Mouse (Mus musculus) heart, adult 2 months (tissue): Measurements from ENCODE around the gene Ddx25. TPM values are rescaled to one million over a fixed set of nuclear protein-coding genes. Genes with fewer than 3 reads are reported as not detected.

Experiments used
- DNase-seq, 2 experiments: peaks; one replicate each; pipeline ENCODE4 v3.0.0; 2021
- H3K27ac ChIP-seq: fragments of 200-600 bp; 2 replicates; pipeline ENCODE4 v1.8.1; 2022
- H3K27me3 ChIP-seq: fragments of 200-500 bp; 2 replicates; pipeline ENCODE4 v1.6.1; 2012; ENCODE audit warnings: mild to moderate bottlenecking, low read length, inconsistent platforms, mixed read lengths; ENCODE audit not compliant: control insufficient read depth, insufficient read depth
- H3K36me3 ChIP-seq: fragments of 200-500 bp; 2 replicates; pipeline ENCODE4 v1.6.1; 2012; ENCODE audit warnings: low read length, inconsistent platforms; ENCODE audit not compliant: control insufficient read depth, insufficient read depth
- H3K4me1 ChIP-seq: fragments of 200-500 bp; 2 replicates; pipeline ENCODE4 v1.6.1; 2011; ENCODE audit warnings: low read length; ENCODE audit not compliant: control insufficient read depth, insufficient read depth
- H3K4me3 ChIP-seq: fragments of 200-600 bp; 2 replicates; pipeline ENCODE4 v1.8.1; 2022
- H3K79me2 ChIP-seq: fragments of 200-500 bp; replicated peaks from 2 replicates; pipeline ENCODE4 v1.6.1; 2012; ENCODE audit warnings: mild to moderate bottlenecking, inconsistent platforms, low read length, moderate library complexity, mixed read lengths; ENCODE audit not compliant: control insufficient read depth, insufficient read depth
- H3K9ac ChIP-seq: fragments of 200-500 bp; 2 replicates; pipeline ENCODE4 v1.6.1; 2012; ENCODE audit warnings: low read depth, mild to moderate bottlenecking, control low read depth, inconsistent platforms, low read length, mixed read lengths
- CTCF ChIP-seq: fragments of 200-600 bp; IDR thresholded peaks from 2 replicates; pipeline ENCODE4 v1.8.1; 2022; ENCODE audit warnings: antibody characterized with exemption, mild to moderate bottlenecking, moderate library complexity
- EP300 ChIP-seq: fragments of 200-500 bp; IDR thresholded peaks from 2 replicates; pipeline ENCODE4 v1.6.1; 2011; ENCODE audit warnings: low read depth, low read length, control low read depth; ENCODE audit not compliant: insufficient read depth
- POLR2A ChIP-seq: fragments of 200-500 bp; IDR thresholded peaks from 2 replicates; pipeline ENCODE4 v1.6.1; 2011; ENCODE audit warnings: mild to moderate bottlenecking, low read depth, low read length, control low read depth; ENCODE audit not compliant: insufficient read depth
- WGBS: fragments of 180-500 bp; shearing (Covaris S2); methylation state at CpG from one replicate; pipeline ENCODE4 v1.1.7; 2018; 5-methylcytosine and 5-hydroxymethylcytosine counted together
- intact Hi-C: fragments of 180-260 bp; cut with DNase I; formaldehyde crosslinking; loops from one replicate; pipeline ENCODE4 v1.15.1; 2025
- long read RNA-seq: library from polyadenylated mRNA; stranded (forward); transcript quantifications from one replicate; pipeline ENCODE4 v2.0.0, GENCODE M21; 2021
- polyA plus RNA-seq: library from polyadenylated mRNA; depleted of rRNA; stranded (reverse); fragments of >200 nt; gene quantifications from 2 replicates; pipeline ENCODE4 v1.2.3, GENCODE M21; 2012; rRNA removed
- total RNA-seq, 2 experiments: library from RNA; stranded (reverse); gene quantifications; 2 replicates each; pipeline ENCODE4 v1.2.3; 2021

The Ddx25 gene
- total RNA-seq, result not detected
- 0.04 and 0.06 TPM in 2 replicates for polyA plus RNA-seq
- long read RNA-seq, result 0 reads

DNA sequence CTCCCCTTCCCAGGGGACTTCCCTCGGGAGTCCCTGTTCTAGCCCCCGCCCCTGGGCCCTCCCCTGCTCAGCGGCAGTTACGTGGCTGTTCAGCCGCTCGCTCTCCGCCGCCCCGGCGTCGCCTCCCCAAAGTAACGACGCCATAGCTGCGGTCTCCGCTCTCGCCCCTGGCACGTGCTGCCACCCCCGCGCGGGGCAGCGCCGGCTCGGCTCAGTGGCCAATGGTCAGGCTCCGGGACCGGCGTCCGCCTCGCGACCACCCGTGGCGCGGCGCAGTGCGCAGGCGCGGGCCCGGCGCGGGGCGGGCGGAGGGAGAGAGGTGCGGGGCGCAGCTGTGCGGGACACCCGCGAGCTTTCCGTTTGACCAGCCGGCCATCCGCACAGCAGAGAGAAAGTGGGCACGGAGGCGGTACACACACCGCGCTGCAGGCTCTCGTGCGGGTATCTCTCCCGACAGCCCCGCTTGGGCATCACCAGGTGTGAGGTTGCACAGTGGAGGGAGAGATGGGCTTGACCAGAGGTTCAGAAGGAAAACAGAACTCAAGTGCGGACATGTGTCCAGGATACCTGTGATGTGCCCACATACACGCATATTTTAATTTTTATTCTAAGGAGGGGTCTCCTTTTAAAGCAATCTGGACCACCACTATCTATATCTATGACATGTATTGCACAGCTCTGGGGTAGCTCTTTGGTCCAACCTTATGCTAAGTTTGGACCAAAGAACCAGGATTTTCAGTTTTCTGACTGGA lies at the start of gene Ddx25, which contains the start of gene Pus3:
Gene Ddx25, minus strand, starts transcription at position 272 of the 752 bp plus-strand sequence.
Gene Pus3, plus strand, starts transcription at position 339 of the 752 bp plus-strand sequence.
- peak within 1 kb of the TSS; percentile 54 for H3K9ac ChIP-seq
- peak within 1 kb of the TSS; percentile 85 for H3K4me3 ChIP-seq
- H3K27ac ChIP-seq, result peak within 1 kb of the TSS; percentile 60
- no peaks in the 10 kb centered on the region; the same call in 1 of the 2 replicates for H3K4me1 ChIP-seq
- H3K27me3 ChIP-seq, result peaks cover 12% of the 10 kb centered on the region
- H3K36me3 ChIP-seq, result no peaks in the 10 kb centered on the region
- no peaks in the 10 kb centered on the region; the same call in 1 of the 2 replicates for H3K79me2 ChIP-seq
- intact Hi-C loops, result no loop called here
- TF ChIP-seq CTCF, result no peak
- TF ChIP-seq EP300, result no peak
- no peak for TF ChIP-seq POLR2A
- 2% methylated on average over 59 of the region's 59 CpGs for WGBS
- DNase-seq, result peak; percentile 18 to 34

DNA sequence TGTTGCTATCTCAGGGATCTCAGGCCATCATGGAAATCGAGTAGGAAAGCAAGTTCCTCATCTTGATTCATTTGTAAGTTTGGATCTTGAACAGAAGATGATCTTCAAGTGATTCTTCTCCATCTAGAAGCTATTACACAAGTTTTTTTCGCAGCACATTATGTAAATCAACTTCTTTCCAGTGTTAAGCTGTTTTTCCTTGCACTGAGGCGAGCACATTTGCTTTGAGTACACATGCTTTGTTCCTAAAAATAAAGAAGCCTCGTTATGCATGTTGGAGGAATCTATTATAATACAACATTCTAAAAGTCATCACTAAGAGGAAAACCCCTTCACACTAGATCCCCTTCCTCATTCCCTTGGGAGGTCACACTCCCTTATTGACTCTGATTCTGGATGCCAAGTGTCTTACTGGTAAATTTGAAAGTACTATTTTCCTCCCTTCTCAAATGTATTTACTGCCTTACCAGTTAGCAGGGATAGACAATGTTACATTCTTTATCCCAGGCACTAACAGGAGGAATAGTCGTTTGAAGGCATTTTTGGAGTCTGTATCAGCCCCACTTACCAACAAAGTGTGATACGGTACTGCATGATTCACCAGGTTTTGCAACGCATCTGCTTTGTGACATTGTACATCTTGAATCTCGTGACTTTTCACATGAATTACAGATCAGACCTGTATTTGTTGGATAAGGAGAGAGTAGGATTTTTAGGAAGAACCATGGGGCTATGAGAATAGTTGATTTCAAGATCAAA lies 49.5 kb upstream of the Ddx25 start:
- Histone ChIP-seq H3K79me2 (no peaks in the 10 kb centered on the region), H3K9ac (no peak overlapping the region), H3K27me3 (no peaks in the 10 kb centered on the region), H3K36me3 (no peaks in the 10 kb centered on the region), H3K4me1 (no peaks in the 10 kb centered on the region), H3K27ac (no peak overlapping the region), H3K4me3 (no peak overlapping the region)
- TF ChIP-seq CTCF, result no peak
- no peak for TF ChIP-seq EP300
- TF ChIP-seq POLR2A, result no peak
- DNase-seq, result no peak
- 53% methylated on average over 8 of the region's 8 CpGs for WGBS
- intact Hi-C loops, result no loop called here

DNA sequence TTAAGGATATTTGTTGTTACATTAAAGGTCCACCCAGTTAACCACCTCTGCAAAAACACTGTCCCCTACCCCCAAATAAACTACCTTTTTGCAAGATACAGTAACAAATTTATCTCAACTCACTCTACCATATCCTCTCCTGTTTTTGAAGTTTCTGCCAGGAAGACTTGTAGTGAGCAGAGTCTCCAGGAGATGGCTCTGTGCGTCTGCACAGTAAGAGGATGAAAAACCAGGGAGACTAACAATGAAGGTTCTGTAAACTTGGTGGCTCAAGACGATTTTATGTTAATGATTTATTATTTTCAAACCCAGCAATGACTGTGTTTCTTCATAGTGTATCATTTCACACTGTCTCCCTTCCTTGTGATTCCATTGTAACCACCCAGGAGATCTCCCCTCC lies 34.6 kb upstream of the Ddx25 start:
- intact Hi-C loops, result loop anchor here (10.0 kb wide), 1 partner anchor 1122 kb away; no protein-coding TSS in a partner anchor
- H3K4me1 ChIP-seq, result no peaks in the 10 kb centered on the region
- H3K36me3 ChIP-seq, result no peaks in the 10 kb centered on the region
- H3K79me2 ChIP-seq, result no peaks in the 10 kb centered on the region
- no peak overlapping the region for H3K9ac ChIP-seq
- TF ChIP-seq EP300 (no peak), CTCF (peak; percentile 69)
- no peaks in the 10 kb centered on the region for H3K27me3 ChIP-seq
- 17% methylated on average over 2 of the region's 2 CpGs for WGBS
- H3K4me3 ChIP-seq, result no peak overlapping the region
- H3K27ac ChIP-seq, result no peak overlapping the region
- no peak for DNase-seq

DNA sequence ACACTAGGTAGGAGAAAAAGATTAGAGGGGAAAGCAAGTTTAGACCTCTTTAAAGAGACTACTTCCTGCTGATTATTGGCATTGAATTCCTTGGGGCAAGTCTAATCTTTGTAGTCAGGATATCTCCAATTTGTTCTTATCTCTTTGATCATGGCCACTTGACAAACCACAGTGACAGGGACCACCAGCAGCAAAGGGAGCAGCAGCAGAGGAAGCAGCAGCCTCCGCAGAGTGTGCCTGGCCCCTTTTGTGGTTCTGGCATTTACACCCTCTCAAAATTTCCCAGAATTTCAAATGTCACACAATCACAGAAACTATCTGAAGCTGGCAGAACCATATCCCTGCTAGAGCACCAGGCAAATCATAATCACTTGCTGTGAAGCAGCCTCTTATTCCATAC lies 29.3 kb upstream of the Ddx25 start:
- Histone ChIP-seq H3K79me2 (no peaks in the 10 kb centered on the region), H3K27ac (no peak overlapping the region), H3K27me3 (no peaks in the 10 kb centered on the region), H3K4me3 (no peak overlapping the region), H3K9ac (no peak overlapping the region), H3K4me1 (no peaks in the 10 kb centered on the region), H3K36me3 (no peaks in the 10 kb centered on the region)
- WGBS, result 47% methylated on average over 1 of the region's 1 CpGs
- DNase-seq, result no peak
- TF ChIP-seq CTCF, result no peak
- TF ChIP-seq POLR2A, result no peak
- TF ChIP-seq EP300, result no peak
- intact Hi-C loops, result no loop called here

DNA sequence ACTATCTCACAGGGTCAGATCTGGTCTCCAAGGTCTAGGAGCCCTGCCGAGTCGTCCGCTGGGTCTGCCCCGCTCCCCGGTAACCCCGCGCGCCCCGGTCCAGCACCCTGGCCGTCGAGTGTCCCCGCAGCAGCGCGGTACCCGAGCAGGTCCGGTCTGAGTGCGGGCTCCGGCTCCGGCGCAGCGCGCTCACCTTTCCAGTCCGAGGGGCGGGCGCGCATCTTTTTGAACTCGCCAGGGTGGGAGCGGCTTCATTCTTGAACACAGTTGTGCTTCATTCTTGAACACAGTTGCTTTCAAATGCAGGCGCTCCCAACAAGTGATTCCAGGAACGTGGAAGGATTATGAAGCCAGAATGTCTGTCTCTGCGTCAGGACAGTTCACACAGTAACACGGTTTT lies 16.1 kb upstream of the Ddx25 start:
- whole genome bisulfite sequencing, result 10% methylated on average over 32 of the region's 32 CpGs
- H3K4me3 ChIP-seq, result no peak overlapping the region
- no peak for DNase-seq
- H3K36me3 ChIP-seq, result no peaks in the 10 kb centered on the region
- intact Hi-C loops, result no loop called here
- H3K4me1 ChIP-seq, result no peaks in the 10 kb centered on the region
- TF ChIP-seq CTCF (no peak), POLR2A (no peak), EP300 (no peak)
- no peaks in the 10 kb centered on the region for H3K79me2 ChIP-seq
- peaks cover 4% of the 10 kb centered on the region; the same call in 1 of the 2 replicates for H3K27me3 ChIP-seq
- H3K9ac ChIP-seq, result no peak overlapping the region
- no peak overlapping the region for H3K27ac ChIP-seq

DNA sequence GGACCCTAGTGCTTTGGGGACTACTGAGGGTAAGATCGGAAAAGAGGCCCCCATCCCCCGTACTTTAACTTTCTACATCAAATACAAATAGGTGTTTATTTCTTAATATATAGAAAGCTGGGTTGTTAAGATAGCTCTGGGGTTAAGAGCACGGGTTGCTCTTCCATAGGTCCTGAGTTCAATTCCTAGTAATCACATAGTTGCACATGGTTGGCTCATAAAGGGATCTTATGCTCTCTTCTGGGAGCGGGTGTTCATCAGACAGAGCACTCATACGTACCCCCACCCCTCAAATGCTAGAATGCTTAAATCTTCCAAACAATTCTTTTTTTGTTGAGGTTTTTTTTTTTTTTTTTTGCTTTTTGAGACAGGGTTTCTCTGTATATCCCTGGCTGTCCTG lies 12.3 kb upstream of the Ddx25 start:
- TF ChIP-seq POLR2A, result no peak

More for the DNA sequence above, 12.3 kb upstream of the Ddx25 start:
- Histone ChIP-seq H3K79me2 (no peaks in the 10 kb centered on the region), H3K4me1 (no peaks in the 10 kb centered on the region), H3K27ac (peak overlapping the region; percentile 91), H3K27me3 (peaks cover 4% of the 10 kb centered on the region; the same call in 1 of the 2 replicates), H3K36me3 (peaks cover under 1% of the 10 kb centered on the region), H3K9ac (no peak overlapping the region), H3K4me3 (peak overlapping the region; percentile 83)
- 12% methylated on average over 5 of the region's 5 CpGs for WGBS
- intact Hi-C loops, result no loop called here
- no peak for DNase-seq
